Mouse (Mus musculus): ENCODE measurements around the gene Steap1.

Gene Steap1

DNA sequence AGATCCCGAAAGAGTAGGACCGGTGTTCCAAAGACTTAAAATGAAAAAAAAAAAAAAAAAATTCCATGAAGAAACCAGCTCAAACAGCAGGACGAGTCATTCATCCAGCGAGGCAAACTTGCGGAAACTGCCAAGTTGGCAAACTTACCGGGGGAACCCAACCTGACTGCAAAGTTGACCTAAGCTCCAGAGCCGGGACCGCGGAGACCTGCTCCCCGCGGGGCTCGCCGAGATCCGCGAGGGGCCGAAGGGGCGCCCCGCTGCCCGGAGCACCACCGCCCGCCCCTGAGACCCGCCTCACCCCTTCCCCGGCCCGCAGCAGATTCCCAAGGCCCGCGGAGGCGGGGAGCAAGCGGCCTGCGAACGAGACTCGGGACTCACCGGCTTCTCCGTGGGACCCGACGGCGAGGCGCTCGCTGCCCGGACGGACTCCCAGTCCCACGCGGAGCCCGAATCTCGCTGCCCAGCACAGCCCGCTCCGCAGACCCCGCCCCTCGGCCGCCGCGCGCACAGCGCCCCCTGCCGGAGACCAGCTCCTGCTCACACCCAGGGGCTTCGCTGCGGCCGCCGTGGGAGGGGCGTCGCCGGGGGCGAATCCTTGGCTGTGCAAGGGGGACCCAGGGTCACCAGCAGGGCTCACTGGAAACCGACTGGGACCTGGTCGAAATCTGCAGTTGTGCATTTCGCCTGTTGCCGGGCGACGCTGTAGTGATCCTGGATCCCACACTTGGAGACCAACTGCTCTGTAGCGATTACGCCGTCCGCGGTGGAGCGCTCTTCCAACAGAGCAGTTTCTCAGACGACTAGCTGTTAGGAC is at the start of gene Steap1:
TSS of gene Steap1 (minus strand) at position 461 of the 817 bp plus-strand sequence.
- in situ Hi-C loops (cut with MboI, MseI), result loop anchor here in 1 of 2 experiments (10.0 kb wide), 1 partner anchor 784 kb away; no protein-coding TSS in a partner anchor

DNA sequence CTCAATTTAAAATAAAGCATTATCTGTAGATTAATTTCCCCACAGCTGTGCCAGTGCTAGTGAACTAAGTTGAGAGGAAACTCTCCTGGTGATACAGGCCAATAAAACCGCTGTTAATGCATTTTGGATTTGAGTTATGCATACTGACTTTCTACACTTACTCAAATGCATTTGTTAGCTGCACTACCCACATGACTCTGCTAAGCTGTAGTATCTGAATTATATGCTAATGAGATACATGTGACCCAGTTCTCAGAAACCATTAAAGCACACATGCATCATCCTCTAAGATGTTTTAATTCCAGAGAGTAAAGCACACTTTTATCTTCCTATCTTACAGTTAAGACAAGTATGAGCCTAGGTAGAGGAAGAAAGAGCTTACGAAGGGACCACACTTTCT is 38.0 kb upstream of the Steap1 start:
- in situ Hi-C loops (cut with MboI, MseI), result no loop called here

DNA sequence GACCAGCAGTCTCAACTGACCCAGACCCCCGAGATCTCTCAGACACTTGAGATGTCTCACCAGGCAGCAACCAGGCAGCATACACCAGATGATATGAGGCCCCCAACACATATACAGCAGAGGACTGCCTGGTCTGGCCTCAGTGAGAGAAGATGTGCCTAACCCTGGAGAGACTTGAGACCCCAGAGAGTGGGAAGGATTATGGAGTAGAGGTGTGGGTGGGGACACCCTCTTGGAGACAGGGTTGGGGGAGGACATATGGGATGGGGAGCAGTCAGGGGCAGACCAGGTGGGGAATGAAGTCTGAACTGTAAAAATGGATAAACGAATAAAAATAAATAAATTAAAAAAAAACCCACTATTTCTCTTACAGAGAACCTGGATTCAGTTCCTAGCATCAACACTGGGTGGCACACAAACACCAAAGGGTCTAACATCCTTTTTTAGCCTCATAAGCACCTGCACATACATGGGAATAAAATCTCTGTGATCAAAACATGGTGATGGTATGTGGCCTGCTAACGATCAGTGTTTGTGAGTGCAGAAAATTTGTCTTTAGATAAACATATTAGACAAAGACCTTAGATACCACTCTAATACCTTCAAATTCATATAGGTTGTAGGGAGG is 7.4 kb upstream of the Steap1 start:
- in situ Hi-C loops (cut with MboI, MseI), result loop anchor here in 1 of 2 experiments (5.0 kb wide), 1 partner anchor 259 kb away; no protein-coding TSS in a partner anchor

DNA sequence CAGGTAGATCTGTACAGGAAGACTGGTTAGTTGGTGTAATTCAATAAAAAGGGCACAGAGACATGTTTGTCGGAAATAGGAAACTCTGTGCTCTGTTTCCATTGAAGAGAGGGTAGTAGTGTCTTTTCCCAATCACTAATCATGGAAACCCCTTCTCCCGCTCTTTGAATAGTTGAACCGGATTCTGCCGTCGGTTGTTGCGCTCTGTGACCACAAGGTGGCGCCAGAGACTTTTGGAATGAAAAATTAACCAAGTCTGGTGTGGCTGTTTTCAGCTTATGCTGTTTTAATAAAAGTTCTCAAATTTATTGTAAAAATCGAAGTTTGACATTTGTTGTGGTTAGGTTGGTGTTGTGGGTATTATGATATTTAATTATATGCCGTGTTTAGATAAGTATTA is 5.9 kb upstream of the Steap1 start:
- in situ Hi-C loops (cut with MboI, MseI), result loop anchor here in 1 of 2 experiments (5.0 kb wide), 1 partner anchor 258 kb away; no protein-coding TSS in a partner anchor

DNA sequence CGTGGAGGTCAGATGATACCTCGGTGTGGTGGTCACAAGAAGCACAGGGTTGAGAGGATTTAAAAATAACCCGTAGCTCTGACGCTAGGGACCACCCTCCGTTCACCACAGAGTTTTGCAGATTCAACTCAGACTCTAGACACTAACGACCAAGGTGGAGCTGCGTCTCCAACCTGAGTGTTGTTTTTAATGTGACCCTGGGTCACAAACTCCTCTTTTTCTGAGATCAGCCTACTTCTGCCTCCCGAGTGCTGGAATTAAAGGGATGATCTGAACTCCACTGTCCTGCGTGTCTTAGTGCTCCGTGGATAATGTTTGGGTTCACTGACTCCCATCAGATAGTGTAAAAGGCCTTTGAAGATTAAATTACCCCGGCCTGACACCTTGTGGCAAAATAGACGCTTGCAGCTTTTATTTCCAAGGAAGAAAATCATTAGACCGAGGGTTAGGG is 671 bp upstream of the Steap1 start:
- in situ Hi-C loops (cut with MboI, MseI), result loop anchor here (5.0 to 10.0 kb wide), 3 partner anchors 52 to 785 kb away; no protein-coding TSS in a partner anchor

DNA sequence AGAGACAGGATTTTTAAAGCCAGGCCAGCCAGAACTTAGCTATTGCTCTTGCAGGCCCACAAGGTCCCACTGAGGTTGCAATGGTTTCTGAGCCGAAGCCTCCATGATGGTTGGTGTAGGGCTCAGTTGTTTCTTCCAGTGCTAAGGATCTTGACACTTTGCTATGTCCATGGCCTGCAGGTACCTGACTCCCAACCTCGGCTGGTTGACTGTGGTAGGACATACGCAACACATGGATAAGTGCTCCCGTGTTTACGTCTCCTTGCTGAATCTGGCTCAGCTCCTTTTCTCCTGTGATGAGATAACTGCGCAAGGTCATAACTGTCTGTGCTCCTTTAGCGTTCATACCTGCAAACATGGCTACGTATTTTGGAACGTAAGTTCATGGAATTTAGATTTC is 14.7 kb downstream of the Steap1 start:
- in situ Hi-C loops (cut with MboI, MseI), result no loop called here

DNA sequence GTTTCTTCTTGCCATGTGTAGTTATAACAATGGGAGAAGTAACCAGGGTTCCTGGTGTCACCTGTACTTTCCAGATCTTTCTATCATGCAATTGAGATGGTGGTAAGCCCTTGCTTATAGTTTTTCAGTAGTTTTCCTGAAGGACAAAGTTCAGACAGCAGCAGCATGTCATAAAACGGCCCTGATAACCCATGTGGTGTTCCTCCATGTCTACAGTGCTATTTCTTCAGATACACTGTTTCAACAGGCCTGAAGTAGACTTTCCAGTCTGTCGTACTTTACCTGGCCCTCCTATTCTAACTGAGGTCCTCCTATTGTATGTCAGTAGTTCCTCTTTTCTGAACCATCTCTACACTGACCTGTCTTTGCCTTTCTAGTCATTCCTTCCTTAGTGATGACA is 16.3 kb downstream of the Steap1 start:
- in situ Hi-C loops (cut with MboI, MseI), result no loop called here

DNA sequence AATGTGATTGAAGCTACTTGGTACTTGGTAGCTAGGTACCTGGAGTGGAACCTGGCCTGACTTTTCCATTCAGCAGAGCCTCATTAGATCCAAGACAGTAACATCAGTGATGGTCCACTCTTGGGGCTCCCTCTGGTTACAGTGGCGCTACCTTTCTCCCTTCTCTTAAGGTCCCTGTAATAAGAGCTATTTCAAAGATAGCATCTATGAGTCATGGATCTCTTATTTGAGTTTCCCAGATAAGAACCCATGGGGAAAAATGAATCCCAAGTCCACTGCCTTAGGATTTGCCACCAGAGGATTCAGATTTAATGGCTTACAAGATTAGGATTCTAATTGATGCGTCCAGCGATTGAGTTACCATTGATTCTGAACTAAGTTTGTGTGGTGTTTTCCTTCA is 16.9 kb downstream of the Steap1 start:
- in situ Hi-C loops (cut with MboI, MseI), result no loop called here

DNA sequence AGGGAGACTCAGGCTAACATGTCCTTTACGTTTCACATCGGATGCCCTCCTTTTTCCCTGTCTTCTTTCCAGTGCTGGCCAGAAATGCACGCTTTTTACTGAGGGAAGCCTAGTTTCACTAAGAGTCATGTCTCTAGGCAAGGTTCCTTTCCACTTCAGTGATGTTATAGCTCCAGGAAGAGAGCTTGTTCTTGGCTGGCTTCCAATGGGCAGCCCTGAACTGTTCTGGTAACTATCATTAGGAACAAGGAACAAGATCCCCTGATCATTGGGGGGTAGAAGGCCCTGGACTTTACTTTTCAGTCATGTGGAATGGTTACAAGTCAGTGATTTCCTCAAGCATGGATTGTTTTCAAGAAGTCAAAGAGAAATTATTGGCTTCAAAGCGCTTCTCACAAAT is 19.2 kb downstream of the Steap1 start:
- in situ Hi-C loops (cut with MboI, MseI), result no loop called here

DNA sequence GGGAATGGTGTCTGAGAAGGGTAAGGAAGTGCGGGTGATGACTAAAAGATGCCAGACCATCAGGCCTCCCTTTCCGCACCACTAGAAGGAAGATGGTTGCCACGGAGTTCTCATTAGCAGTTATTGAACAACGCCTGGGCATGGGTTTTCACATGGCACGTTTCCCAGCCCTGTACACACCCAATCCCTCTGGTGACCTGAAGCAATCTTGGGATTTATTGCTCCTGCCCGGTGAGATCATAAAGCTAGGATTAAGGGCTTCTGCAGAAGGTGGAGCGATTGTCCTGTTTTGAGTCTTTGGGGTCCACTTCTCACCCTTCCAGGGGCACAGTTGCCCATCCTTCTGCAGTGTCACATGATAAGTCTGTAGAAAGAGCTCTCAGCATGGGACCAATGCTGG is 26.9 kb downstream of the Steap1 start:
- in situ Hi-C loops (cut with MboI, MseI), result no loop called here

DNA sequence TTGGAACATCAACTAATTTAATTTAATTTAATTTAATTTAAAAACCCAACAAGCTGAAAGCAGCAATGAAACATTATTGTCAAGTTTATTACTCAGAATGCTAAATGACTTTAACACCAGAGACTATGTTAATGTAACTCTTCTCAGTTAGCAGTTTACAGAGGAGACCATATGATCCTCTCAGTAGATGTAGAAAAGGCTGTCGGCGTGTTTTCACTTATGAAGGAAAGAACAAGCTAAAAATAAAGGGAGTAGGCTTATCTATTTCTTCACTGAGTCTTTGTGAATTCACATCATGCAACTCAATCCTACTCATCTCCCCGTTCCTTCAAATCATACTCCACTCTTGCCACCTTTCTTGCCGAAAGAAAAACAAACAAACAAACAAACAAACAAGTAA is 38.1 kb downstream of the Steap1 start:
- in situ Hi-C loops (cut with MboI, MseI), result loop anchor here in 1 of 2 experiments (10.0 kb wide), 1 partner anchor 1234 kb away; no protein-coding TSS in a partner anchor

DNA sequence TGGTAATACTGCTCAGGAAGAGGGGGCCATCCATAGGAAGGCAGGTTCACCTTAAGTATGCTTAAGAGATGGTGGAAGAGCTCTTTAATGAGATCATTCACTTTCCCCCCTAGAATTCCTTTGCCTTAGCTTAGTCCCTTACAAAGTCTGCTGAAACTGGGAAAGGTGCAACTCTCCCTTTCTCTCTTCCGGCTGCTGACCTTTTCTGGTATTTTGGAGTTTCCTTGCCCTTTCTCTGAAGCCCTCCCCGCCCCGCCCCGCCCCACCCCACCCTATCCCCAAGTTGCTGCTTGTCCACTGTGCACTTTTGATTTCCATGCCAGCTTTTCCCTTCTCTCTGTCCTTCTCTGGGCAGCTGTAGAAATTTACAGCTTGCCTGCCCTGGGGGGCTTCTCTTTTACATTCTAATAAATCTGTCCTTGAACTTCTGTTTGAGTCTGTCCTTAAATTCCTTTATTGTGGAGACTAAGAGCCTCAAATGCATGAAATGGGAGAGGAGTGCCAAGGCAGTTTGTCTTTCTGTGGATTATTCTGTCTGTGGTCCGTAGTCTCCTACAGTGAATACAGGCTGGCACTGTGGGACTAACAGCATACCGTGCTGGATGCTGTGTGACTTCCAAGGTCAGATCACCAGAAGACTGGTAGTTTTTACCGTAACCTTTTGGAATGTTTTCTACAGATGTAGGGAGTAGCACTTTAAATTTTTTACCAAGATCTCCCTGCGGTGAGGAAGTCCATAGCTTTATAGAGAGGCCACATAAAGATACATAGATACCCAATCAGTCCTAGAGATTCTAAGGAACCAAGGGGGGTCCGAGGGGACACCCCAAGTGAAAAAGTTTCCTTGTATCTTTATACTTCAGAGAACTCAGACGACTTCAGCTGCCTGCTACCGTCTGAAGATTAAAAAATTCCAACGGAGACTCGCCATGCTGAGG is 41.5 kb downstream of the Steap1 start:
- in situ Hi-C loops (cut with MboI, MseI), result no loop called here

DNA sequence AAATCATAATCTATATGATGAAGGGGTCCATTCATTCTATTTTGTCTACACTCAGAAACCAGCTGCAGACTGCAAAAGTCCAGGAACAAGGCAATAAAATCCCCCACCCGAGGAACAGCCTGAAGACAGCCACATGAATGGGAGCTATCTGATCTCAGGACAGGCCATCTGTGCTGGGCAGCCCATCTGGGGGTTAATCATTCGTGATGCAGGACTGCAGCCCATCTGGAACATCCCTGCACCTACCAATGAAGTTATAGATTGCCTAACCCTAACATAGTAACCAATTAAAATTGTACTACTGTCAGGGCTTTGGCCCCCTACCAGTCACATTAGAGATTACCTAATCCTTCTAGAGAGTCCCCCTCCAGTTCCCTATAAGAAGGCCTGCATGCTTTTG is 44.1 kb downstream of the Steap1 start:
- in situ Hi-C loops (cut with MboI, MseI), result no loop called here

DNA sequence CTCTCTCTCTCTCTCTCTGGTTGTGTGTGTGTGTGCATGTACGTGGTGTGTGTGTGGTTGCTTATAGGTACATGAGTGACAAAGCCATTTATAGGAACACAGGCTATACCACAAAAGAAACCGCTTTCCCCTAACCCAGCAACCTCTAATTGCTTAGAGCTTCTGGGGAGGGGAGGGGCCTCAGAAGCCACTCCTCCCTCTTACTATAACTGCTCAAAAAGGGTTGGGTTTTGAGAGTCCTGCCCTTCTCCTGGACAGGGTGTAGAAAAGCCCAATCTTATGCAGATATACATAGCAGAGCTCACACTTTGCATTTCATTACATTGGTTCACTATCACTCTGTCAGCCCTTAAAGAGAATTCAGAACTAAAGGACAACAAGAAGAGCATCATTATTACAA is 48.7 kb downstream of the Steap1 start:
- in situ Hi-C loops (cut with MboI, MseI), result no loop called here

DNA sequence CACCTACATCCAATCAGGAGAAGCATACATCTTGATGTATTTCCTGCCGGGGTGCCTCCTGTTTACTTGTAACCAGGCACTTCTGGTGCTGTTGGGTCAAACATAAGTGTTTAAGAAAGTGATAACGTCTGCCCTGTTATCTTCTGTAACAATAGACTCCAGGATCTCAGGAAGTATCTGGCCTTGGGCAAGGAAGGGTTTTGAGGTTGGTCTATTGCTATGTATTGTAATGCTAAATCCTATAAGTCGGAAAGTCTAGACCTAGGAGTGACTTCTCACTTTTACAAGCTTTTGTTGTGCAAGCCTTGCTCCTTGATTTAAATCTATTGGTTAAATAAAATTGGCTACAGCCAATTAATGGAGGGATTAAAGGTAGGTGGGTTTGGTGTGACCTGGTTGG is 50.3 kb downstream of the Steap1 start:
- in situ Hi-C loops (cut with MboI, MseI), result loop anchor here in 1 of 2 experiments (5.0 kb wide), 1 partner anchor 53 kb away; no protein-coding TSS in a partner anchor

DNA sequence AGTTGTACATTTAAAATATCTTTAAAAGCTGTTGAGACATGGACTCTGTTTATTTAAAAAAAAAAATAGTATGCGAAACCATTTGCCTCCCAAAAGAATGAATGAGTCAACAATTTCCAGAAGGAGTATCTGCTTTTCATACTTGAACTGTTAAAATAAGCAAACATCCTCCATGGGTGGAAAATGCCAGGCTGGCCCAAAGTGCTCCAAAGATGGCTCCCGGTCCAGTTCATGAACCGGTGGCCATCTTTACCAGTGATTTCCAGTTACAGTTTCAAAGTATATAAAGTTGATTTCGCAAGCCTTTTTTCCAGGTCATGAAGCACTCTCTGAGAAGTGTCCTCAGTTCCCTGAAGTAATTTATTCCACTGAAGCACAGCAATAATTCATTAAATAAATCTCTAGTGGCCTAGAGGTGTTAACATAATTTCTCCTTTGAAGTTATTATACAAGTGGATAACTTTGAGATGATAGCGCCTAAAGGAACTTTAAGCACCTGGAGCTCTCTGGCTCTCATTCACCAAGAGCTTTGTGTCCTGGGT is 53.7 kb downstream of the Steap1 start:
- in situ Hi-C loops (cut with MboI, MseI), result loop anchor here in 1 of 2 experiments (5.0 kb wide), 1 partner anchor 57 kb away; no protein-coding TSS in a partner anchor

DNA sequence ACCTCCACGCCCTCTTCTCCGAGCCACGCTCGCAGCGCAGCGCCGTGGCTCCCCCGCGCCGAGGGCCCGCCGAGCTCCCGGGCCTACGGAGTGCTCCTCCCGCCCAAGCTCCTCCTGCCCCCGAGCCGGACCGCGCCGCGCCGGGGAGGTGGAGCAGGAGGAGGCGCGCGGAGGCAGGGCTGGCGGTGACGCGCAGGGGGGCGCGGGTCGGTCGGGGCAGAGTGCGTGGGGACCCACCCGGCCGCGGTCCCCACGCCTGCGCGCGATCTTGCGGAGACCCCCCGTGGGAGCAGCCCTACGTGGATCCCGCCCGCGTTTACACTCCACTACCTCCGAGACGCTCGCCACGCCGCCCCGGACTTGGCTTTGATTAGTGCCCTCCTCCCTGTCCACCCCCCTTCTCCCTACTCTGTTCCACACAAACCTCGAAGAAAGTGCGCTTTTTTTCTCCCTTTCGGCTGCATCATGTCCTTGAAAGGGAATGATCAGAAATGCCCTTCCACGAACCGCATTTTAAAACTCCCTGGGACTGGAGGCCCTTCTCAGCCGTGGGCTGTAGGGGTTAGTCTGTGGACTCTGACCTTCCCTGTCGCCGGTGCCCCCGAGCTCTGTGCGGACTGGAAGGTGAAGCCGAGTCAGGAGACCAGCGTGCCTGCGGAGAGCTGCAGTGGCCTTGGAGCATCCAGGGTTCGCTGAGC is 55.0 kb downstream of the Steap1 start, which contains the start of gene Steap2:
TSS of gene Steap2 (minus strand) at position 623 of the 698 bp plus-strand sequence.
- in situ Hi-C loops (cut with MboI, MseI), result no loop called here

DNA sequence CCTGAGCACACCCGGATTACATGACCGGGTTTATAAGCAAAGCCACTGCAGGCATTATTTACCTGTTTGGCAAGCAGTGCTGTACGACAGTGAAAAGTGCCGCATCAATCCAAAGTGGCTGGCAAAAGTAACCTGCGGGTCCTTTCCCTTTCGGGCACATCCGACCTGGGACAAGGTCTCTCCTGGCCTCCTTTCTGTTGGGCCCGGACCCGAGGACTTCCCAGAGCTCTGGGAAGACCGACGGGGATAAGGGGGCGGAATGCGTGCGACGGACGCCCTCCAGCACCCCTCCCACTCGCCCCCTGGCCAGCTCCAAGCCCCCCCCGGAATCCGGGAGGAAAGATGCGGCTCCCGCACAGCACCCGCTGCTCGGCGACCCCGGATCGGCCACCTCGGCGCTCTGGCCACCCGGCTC is 55.6 kb downstream of the Steap1 start:
- in situ Hi-C loops (cut with MboI, MseI), result no loop called here

DNA sequence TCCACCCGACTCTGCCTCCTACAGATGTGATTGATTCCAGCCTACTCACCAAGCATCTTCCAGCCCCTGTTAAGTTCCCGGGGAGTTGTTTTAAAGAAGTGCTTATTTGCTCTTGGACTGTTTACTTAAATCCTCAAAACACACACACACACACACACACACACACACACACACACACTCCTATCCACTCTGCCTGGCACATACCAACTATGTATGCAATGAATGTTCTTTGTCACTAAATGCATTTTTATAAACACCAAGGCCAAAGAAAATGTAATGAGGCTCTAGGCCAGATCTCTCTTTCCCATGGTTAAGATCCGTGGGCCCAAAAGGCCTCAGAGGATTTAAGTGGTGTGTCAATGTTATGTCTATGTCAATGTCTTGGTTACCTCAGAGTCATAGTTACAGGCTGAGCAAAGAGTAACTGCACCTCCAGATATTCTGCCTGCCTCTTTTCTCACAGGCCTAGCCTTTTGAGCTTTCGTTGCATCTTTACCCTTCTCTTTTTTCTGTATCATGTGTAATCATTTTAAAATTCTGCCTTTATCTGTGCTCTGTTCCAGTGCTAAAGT is 56.9 kb downstream of the Steap1 start:
- in situ Hi-C loops (cut with MboI, MseI), result no loop called here

DNA sequence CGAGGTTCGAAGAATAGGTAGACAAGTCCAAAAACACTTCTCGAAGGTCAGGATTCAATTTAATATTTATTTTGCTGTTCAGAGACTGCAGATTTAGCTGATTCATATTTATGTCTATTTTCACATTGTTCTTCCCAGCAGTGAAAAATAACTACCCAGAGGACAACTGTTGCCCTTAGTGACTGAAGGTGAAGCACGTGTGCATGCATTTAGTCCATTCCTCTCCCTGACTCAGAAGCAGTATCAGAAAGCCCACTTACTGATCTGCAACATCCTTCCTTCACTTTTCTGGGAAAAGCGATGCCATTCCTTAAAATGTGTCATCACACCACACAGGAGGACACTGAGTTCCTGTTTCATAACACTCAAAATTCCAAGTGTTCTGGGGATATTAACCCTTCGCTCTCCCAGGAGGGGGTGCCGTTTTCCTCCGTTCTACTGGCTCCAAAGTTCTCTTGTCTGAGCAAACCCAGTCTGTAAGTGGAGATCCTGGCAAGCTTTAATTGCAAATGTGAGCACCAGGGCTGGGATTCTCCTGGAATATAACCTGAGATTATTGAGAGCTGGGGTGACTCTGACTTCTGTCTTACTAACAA is 60.1 kb downstream of the Steap1 start:
- in situ Hi-C loops (cut with MboI, MseI), result no loop called here

All from T-helper 17 cell (primary cell).